Mouse (Mus musculus) heart, adult 11 months (tissue): ENCODE data around the gene Dennd4a.

Experiments
- DNase-seq: peaks from one replicate; pipeline ENCODE4 v3.0.0; 2022

Gene Dennd4a

GRCm38 (mm10) chr9:64812475-64812860 lies 1.3 kb downstream of the Dennd4a start:
- no peak for DNase-seq

DNA sequence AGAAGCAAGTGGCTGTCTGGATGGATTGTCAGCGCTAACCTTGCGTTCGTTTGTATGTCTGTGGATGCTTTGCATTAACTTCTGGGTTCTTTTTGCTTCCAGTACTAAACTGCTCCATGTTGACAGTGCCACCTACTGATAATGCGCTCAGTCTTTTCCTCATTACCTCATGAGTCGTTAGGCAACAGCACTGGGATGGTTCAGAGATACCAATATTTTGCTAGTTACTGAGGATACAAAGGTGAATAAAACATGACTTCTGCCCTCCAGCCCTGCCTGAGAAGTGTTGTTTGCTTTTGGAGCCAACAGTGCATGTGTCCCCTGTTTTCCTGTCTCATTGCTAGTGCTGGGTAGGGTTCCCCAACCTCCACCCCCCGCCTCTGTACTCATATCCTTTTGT lies 3.1 kb downstream of the Dennd4a start:
- peak; percentile 90 for DNase-seq

GRCm38 (mm10) chr9:64819686-64820085 lies 8.5 kb downstream of the Dennd4a start:
- DNase-seq, result peak; percentile 63

- DNase-seq, result peak; percentile 35
These were observed 9.1 kb downstream of the Dennd4a start for GRCm38 (mm10) chr9:64820086-64820795.

- no peak for DNase-seq
These were observed 11.1 kb downstream of the Dennd4a start for GRCm38 (mm10) chr9:64822235-64822634.

DNA sequence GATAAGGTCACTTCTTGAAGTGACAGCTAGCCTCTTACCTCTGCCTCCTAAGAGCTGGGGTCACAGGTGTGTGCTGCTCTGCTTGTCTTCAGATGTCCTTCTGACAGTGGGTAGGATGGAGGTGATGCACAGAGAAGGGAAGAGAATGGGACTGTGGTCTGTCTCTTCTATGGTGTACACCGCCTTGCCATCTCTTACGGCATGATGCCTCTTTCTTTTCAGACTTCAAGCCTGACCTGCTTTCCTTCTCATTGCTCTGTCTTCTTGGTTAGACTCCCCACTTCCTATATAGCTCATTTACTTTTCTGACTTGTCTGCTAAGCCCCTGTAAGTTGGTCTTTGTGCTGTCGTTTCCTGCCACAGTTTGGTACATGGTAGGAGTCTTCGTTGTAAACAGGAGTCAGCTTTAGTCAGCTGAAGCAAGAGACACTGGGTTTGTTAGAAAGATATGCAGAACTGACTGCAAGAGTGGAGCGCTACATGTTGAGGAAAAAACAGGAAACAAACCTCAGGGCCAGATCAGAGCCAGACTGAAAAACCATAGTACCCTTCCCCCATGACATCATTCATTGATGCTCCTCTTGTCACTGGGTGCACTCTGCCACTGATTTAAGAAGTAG lies 13.4 kb downstream of the Dennd4a start:
- no peak for DNase-seq

GRCm38 (mm10) chr9:64830092-64830618 lies 19.0 kb downstream of the Dennd4a start:
- peak; percentile 93 for DNase-seq

DNA sequence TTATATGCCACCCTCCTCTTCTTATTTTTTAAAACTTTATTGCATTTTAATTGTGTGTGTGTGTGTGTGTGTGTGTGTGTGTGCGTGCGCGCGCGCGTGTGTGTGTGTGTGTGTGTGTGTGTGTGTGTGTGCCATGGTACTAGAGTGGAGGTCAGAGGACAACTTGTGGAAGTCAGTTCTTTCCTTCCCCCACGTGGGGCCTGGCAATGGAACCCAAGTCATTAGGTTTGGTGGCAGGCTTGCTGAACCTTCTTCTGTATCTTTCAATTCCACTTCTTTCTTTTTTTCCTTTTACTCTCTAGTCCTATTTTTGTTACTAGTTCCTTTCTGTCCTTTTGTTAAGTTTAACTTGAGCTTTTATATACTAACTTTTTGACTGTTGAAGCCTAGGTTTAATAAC lies 19.5 kb downstream of the Dennd4a start:
- no peak for DNase-seq

DNA sequence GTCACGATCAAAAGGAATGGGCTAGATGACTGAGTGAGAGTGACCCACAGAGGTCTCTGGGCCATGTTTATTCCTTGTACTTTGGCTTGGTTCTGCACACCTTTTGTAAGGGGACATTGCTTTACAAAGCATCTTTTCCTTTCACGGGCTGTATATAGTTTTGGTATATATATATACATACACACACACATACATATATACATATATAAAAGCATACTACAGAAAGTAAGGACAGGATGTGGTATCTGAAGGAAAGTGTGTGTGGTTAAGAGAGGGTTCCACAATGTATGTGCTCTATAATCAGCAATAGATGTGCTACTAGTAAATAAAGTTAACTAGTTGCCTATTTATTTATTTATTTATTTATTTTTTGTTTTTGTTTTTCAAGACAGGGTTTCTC lies 20.6 kb downstream of the Dennd4a start:
- DNase-seq, result no peak

DNA sequence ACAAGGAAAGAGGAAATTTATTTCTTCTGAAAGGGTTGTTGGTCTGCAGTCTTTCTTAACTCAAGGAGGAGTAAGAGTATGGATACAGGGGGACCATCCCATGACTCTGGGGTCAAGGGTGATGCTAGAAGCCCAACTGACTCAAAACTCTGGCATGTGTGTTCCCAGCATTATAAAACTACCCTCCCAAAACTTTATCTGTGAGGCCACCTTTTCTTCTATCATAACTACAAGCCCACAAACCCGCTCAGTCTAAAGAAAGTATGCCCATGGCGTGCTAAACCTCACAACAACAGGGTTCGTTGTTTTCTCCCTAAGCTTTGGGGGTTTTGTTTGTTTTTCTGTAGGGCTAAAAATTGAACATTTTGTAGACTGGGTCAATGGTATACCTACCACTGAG lies 23.3 kb downstream of the Dennd4a start:
- DNase-seq, result no peak

DNA sequence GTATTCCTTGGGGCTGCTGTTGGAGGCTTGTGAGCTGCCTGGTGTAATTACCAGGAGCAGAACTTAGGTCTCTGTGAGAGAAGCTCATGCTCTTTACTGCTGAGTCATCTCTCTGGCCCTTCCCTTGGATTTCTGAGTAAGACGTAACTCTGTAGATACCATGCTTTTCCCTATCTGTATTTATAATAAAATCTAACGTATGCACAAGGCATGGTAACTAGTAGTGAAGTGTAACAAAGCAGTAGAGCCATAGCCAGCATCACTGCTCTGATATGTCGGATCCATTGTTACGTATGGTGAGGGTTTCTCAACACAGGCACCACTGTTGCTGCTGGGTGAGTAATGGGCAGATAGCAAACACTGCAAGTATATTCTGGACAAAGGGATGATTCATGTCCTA lies 34.2 kb downstream of the Dennd4a start:
- no peak for DNase-seq

GRCm38 (mm10) chr9:64849548-64849947 lies 38.4 kb downstream of the Dennd4a start:
- DNase-seq, result no peak

GRCm38 (mm10) chr9:64860083-64860482 lies 48.9 kb downstream of the Dennd4a start:
- DNase-seq, result no peak

- DNase-seq, result no peak
These were observed 51.5 kb downstream of the Dennd4a start for GRCm38 (mm10) chr9:64862687-64863086.

DNA sequence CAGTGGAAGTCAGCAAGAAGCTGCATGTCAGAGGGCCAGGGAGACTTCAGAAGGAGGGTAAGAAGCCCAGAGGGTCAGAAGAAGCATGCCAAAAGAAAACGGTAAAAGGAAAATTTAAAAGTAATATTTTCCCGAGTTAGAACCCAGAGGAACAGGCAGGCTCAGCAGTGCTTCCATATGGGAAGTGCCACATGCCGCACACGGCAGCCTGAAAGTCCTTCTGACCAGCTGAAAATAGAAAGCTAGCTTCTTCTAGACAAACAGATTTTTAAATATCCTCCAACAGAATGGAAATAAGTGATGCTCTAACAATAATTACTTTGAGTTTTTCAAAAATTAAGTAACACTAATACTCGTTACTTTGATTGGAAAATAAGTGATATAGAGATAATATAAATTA lies 74.9 kb downstream of the Dennd4a start:
- no peak for DNase-seq

DNA sequence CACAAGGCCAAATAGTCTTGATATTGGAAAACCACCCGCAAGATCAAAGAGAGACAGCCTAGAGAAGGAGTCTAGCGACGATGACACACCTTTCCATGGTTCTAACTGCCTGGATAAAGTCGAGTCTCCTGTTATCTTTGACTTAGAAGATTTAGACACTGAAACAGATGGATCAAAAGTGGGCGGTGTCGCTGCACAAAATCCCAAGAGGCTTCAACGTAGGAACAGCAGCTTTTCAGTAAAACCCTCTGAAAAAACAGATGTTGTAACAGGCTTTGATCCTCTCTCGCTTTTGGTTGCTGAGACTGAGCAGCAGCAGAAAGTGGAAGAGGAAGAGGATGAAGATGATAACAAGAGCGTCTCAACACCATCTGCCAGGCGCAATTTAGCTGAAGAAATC lies 85.5 kb downstream of the Dennd4a start:
- DNase-seq, result no peak

GRCm38 (mm10) chr9:64902866-64903265 lies 91.7 kb downstream of the Dennd4a start:
- peak; percentile 86 for DNase-seq

GRCm38 (mm10) chr9:64903386-64903785 lies 92.2 kb downstream of the Dennd4a start:
- DNase-seq, result peak; percentile 93

DNA sequence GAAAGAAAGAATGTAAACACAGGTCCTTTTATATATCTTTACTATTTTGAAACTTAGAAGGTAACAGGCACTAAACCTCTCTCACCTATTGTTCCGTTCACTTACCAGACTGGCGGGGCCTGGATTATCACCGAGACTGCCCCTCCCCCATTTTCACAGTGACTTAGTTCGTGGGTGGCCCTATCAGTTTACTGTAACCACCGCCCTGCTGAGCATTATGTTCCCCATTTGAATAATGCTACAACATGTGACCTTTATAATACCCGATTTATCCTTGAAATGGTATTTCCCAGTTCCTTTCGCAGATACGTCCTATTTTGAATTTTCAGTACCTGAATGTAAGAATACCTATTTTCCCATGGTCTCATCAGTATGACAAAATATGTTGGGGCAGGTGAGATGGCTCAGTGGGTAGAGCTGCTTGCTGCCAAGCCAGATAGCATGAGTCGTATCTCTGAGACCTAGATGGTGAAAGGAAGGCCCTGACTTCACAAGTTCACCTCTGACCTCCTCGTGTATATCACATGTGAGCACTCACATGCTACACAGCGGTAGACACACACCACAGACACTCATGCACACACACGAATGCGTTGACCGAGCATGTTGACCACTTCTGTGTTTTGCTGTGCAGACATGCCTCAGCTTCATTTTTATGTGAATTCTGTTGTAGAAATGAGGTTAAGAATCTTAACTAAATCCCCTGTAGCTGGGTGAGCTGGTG lies 93.9 kb downstream of the Dennd4a start:
- DNase-seq, result peak; percentile 65

DNA sequence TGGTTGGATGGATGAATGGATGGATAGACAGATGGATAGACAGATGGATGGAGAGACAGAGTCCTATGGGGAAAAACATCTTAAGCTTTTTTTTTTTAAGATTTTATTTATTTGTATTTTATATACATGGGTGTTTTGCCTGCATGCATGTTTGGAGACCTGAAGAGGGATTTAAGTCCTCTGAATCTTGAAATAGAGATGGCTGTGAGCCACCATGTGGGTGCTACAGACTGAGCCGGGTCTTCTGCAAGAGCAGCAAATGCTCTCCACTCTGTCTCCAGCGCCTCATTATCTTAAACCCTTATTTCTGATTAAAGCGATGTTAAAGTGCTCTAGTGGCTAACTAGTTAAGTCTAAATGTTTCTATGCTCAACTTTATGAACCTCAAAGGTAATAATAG lies 96.3 kb downstream of the Dennd4a start:
- no peak for DNase-seq

GRCm38 (mm10) chr9:64913406-64913805 lies 102.3 kb downstream of the Dennd4a start:
- DNase-seq, result peak; percentile 86

DNA sequence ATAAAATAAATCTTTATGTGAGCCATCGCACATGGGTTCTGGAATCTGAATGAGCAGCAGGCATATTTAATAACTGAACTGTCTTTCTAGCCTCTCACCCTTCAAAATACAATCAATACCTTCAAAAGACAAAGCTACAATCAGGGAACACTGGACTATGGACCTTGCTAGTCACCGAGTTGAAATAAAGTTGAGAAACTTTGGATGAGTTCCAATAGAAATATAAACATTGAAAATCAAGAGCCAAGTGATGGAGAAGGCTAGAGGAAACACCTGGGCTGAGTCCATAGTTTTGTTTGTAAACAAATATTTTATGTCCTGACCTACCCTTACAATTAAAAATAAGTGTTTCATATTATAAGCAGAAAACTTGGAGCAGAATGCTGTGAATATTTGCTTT lies 102.8 kb downstream of the Dennd4a start:
- no peak for DNase-seq

GRCm38 (mm10) chr9:64914629-64915028 lies 103.5 kb downstream of the Dennd4a start:
- peak; percentile 78 for DNase-seq

GRCm38 (mm10) chr9:64918560-64918959 lies 107.4 kb downstream of the Dennd4a start:
- DNase-seq, result peak; percentile 83
